Mouse (Mus musculus): ENCODE data around the gene Slc39a13.

The Slc39a13 gene

GRCm38 (mm10) chr2:91088987-91089386 lies 18.8 kb upstream of the Slc39a13 start:
- no peak for DNase-seq

GRCm38 (mm10) chr2:91087453-91087852 lies 17.2 kb upstream of the Slc39a13 start:
- DNase-seq, result no peak

- DNase-seq, result peak in 1 of 2 experiments; percentile 43
Observed at GRCm38 (mm10) chr2:91086392-91087237, 16.4 kb upstream of the Slc39a13 start.

- no peak for DNase-seq
Observed at GRCm38 (mm10) chr2:91085494-91086391, 15.5 kb upstream of the Slc39a13 start.

GRCm38 (mm10) chr2:91084179-91084820 lies 14.1 kb upstream of the Slc39a13 start:
- peak; percentile 47 to 59 for DNase-seq

- DNase-seq, result no peak
Observed at GRCm38 (mm10) chr2:91083366-91083940, 13.2 kb upstream of the Slc39a13 start.

- peak; percentile 80 for DNase-seq
Observed at GRCm38 (mm10) chr2:91082844-91083243, 12.6 kb upstream of the Slc39a13 start.

- no peak for DNase-seq
Observed at GRCm38 (mm10) chr2:91081775-91082695, 11.8 kb upstream of the Slc39a13 start, which contains the start of gene Spi1. Gene Spi1 (plus strand): TSS chr2:91082390.

- peak; percentile 56 to 59 for DNase-seq
Observed at GRCm38 (mm10) chr2:91080784-91081513, 10.7 kb upstream of the Slc39a13 start.

- DNase-seq, result no peak
Observed at GRCm38 (mm10) chr2:91079026-91079384, 8.8 kb upstream of the Slc39a13 start.

GRCm38 (mm10) chr2:91078314-91079025 lies 8.3 kb upstream of the Slc39a13 start:
- DNase-seq, result no peak

GRCm38 (mm10) chr2:91077957-91078313 lies 7.7 kb upstream of the Slc39a13 start:
- no peak for DNase-seq

GRCm38 (mm10) chr2:91072092-91072491 lies 1.9 kb upstream of the Slc39a13 start:
- no peak for DNase-seq

- no peak for DNase-seq
Observed at GRCm38 (mm10) chr2:91071059-91071458, 842 bp upstream of the Slc39a13 start.

- peak in 1 of 2 experiments; percentile 40 for DNase-seq
Observed at GRCm38 (mm10) chr2:91069306-91070000, 764 bp downstream of the Slc39a13 start.

- no peak for DNase-seq
Observed at GRCm38 (mm10) chr2:91068872-91069165, 1.4 kb downstream of the Slc39a13 start.

GRCm38 (mm10) chr2:91068162-91068871 lies 1.9 kb downstream of the Slc39a13 start:
- DNase-seq, result no peak

GRCm38 (mm10) chr2:91066455-91066854 lies 3.8 kb downstream of the Slc39a13 start:
- no peak for DNase-seq

GRCm38 (mm10) chr2:91065544-91065943 lies 4.7 kb downstream of the Slc39a13 start:
- DNase-seq, result peak in 1 of 2 experiments; percentile 52

Data from lung, adult 18-20 months (tissue).